Mouse (Mus musculus): ENCODE data around the gene Gpr107. TPM values are rescaled to one million over a fixed set of nuclear protein-coding genes. Genes with fewer than 3 reads are reported as not detected.

Gpr107 gene
- total RNA-seq (2021), result 46.8 and 48.1 TPM in 2 replicates
- long read RNA-seq, experiment 1, full-length matches to known transcripts, result 38 of 61 reads
- long read RNA-seq, experiment 1, partial matches to known transcripts, result 12 of 61 reads
- long read RNA-seq, experiment 1, other reads (novel, unspliced or antisense), result 11 of 61 reads
- long read RNA-seq, experiment 2, full-length matches to known transcripts, result 31 of 47 reads
- long read RNA-seq, experiment 2, partial matches to known transcripts, result 3 of 47 reads
- long read RNA-seq, experiment 2, other reads (novel, unspliced or antisense), result 13 of 47 reads

GRCm38 (mm10) chr2:31151892-31152812, at the start of gene Gpr107:
Gene Gpr107 (plus strand): TSS chr2:31152316.
- DNase-seq, result peak; percentile 93

GRCm38 (mm10) chr2:31103321-31103720, 48.8 kb upstream of the Gpr107 start:
- no peak for DNase-seq

- DNase-seq, result no peak
Observed at GRCm38 (mm10) chr2:31105279-31105678, 46.8 kb upstream of the Gpr107 start.

- no peak for DNase-seq
Observed at GRCm38 (mm10) chr2:31106004-31106403, 46.1 kb upstream of the Gpr107 start.

GRCm38 (mm10) chr2:31106621-31107320, 45.3 kb upstream of the Gpr107 start:
- DNase-seq, result peak; percentile 56

GRCm38 (mm10) chr2:31108186-31108585, 43.9 kb upstream of the Gpr107 start:
- no peak for DNase-seq

GRCm38 (mm10) chr2:31109960-31110548, 42.1 kb upstream of the Gpr107 start:
- DNase-seq, result no peak

- DNase-seq, result no peak
Observed at GRCm38 (mm10) chr2:31111685-31112084, 40.4 kb upstream of the Gpr107 start.

GRCm38 (mm10) chr2:31114205-31114604, 37.9 kb upstream of the Gpr107 start:
- no peak for DNase-seq

GRCm38 (mm10) chr2:31115091-31115942, 36.8 kb upstream of the Gpr107 start:
- DNase-seq, result no peak

GRCm38 (mm10) chr2:31115943-31116731, 36.0 kb upstream of the Gpr107 start:
- no peak for DNase-seq

GRCm38 (mm10) chr2:31118211-31118610, 33.9 kb upstream of the Gpr107 start:
- DNase-seq, result no peak

GRCm38 (mm10) chr2:31118639-31119380, 33.3 kb upstream of the Gpr107 start:
- DNase-seq, result no peak

- DNase-seq, result no peak
Observed at GRCm38 (mm10) chr2:31119795-31120194, 32.3 kb upstream of the Gpr107 start.

GRCm38 (mm10) chr2:31121131-31121693, 30.9 kb upstream of the Gpr107 start:
- no peak for DNase-seq

GRCm38 (mm10) chr2:31122806-31123205, 29.3 kb upstream of the Gpr107 start:
- no peak for DNase-seq

GRCm38 (mm10) chr2:31123493-31123892, 28.6 kb upstream of the Gpr107 start:
- no peak for DNase-seq

GRCm38 (mm10) chr2:31124694-31125093, 27.4 kb upstream of the Gpr107 start:
- DNase-seq, result no peak

- DNase-seq, result no peak
Observed at GRCm38 (mm10) chr2:31125156-31125555, 27.0 kb upstream of the Gpr107 start.

All from adrenal gland, postnatal 14 days (tissue).